Mouse (Mus musculus) kidney, adult 2 months (tissue): ENCODE results near the gene Gm14085.

Experiments
- CTCF ChIP-seq: fragments of 200-500 bp; conservative IDR thresholded peaks from 2 replicates; pipeline ENCODE4 v1.5.1; 2011; ENCODE audit warnings: low read depth, mild to moderate bottlenecking, control low read depth, low read length, moderate library complexity, mixed read lengths; ENCODE audit not compliant: insufficient read depth, insufficient read length
- POLR2A ChIP-seq: fragments of 200-500 bp; IDR thresholded peaks from one replicate; pipeline ENCODE4 v1.6.1; 2011; ENCODE audit warnings: low read depth, low read length, control low read depth

- TF ChIP-seq CTCF, result no peak
- no peak for TF ChIP-seq POLR2A
These were observed 76.5 kb downstream of the Gm14085 start for GRCm38 (mm10) chr2:122561221-122561620.
